Mouse (Mus musculus) gastrocnemius, postnatal 10 days (tissue): ENCODE measurements around the gene Slc25a28. TPM values are rescaled to one million over a fixed set of nuclear protein-coding genes. Genes with fewer than 3 reads are reported as not detected.

ENCODE experiments used
- DNase-seq: peaks from one replicate; pipeline ENCODE4 v3.0.0; 2021; ENCODE audit warnings: mixed read lengths
- total RNA-seq, 2 experiments: library from RNA; stranded (reverse); gene quantifications; 2 replicates each; pipeline ENCODE4 v1.2.3; 2021

Gene Slc25a28
- total RNA-seq, 2 experiments from 2014 or later: 18.4 to 21.2 TPM

DNA sequence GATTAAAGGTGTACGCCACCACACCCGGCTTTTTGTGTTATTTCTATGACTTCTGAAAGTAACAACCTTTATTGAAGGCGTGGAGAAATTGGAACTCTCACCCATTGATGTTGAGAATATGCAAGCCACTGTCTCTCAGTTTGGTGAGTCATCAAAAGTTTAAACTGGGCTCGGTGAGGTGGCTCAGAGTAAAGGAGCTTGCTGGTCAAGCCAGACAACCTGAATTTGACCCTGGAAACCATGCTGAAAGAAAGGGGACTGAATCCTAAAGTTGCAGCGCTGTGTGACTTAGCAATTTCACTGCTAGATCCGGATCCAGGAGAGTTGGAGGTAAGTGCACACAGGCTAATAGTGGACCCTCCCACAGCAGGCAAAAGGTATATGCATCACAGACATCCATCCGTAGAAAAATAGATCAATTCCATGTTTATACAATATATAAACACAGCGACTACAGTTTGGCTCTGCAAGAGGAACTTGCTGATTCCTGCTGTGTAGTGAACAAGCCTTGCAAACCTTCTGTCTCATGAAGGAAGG is 3.9 kb upstream of the Slc25a28 start:
- DNase-seq: no peak

DNA sequence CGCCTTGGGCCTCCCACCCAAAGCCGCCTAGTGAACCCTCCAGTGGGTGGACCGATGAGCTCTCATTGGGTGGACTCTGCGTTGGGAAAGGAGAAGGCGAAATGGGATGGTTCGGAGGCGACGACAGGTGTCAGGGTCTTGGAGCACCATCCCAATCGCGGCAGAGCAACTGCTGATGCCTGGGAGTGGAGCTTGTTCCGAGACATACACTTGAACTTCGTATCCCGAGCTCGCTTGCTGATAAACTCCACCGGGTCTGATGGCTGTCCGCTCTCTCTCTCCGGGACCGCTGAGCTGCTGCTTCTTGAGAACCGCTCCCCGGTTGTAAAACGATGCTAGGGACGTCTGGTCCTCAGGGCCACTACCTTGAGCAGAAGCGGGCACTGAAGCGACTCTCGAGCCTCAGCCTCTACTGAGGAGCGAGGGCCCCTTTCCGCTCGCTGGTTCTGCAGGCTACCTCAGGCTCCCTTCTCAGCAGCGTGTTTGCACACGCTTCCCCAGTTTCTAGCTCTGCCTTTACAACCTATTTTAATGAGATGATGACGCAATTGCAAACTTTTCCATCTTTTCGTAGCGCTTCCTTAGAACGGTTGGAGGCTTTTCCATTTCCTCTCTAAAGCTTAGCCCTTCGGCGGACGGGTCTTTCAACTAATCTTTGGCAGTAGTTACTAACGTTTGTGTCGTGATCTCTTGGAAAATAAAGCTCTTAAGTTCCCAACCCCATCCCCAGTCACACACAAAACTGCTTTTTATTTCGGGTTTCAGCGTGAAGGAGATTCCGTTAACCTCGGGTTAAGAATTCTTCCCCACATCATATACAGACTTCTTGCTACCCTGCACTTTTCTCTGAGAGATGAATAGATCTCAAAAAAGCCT is 1.1 kb upstream of the Slc25a28 start:
- DNase-seq: peak; percentile 22

DNA sequence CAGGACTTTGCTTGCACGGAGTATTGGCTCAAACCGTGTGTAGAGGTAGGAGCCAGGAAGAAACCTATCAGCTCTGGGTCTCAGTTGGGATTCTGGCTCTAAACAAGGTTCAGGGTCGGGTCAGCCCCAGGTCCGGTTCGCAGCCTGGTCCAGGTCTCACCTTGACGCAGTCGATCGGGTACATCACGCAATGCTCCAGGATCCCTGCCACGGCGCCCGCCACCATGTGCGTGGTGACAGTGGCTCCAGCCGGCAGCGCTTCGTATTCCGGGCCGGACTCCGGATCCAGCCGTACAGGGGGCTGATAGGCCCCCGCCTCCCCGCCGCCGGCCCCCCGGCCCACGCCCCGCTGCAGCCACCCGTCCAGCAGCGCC is 378 bp downstream of the Slc25a28 start:
- no peak for DNase-seq

- DNase-seq: no peak
Measured at GRCm38 (mm10) chr19:43673513-43674315, 967 bp downstream of the Slc25a28 start.

- no peak for DNase-seq
Measured at GRCm38 (mm10) chr19:43671054-43671453, 3.6 kb downstream of the Slc25a28 start.

DNA sequence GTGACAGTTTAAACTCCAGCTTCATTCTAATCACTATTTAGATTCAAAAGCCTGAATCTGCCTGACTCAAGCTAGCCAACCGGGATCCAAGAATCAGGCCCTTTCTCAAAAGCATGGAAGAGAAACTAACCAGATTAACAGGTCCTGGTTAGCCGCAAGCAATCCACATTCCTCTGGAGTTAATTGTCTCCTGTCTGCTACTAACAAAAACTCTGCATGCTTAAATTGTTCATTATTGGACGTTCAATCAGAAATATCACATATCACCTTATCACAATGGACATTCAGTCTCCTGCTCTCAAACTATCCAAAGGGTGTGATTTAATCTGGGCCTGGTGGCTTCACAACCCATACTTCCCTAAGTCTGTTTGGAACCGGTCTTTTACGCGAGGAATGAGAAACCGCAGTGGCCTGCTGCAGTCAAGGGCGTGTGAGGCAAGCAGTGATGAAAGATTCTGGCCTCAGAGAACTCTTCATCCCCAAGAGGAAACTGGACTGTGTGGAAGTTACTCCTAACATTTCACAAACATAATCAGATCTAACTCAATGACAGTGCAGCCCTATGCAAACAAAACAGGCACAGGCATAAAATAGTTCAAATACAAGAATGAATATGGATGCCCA is 5.4 kb downstream of the Slc25a28 start:
- no peak for DNase-seq

DNA sequence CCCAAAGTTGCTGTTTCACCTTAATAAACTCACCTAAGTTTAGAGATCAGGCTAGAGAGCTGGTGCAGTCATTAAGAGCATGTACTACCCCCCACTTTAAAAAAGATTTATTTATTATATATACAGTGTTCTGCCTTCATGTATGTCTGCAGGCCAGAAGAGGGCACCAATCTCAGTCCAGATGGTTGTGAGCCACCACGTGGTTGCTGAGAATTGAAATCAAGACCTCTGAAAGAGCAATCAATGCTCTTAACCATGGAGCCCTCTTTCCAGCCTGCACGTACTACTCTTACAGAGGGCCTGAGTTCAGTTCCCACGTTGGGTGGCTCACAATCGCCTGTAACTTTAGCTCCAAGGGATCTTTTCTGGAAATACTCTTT is 7.3 kb downstream of the Slc25a28 start:
- no peak for DNase-seq

DNA sequence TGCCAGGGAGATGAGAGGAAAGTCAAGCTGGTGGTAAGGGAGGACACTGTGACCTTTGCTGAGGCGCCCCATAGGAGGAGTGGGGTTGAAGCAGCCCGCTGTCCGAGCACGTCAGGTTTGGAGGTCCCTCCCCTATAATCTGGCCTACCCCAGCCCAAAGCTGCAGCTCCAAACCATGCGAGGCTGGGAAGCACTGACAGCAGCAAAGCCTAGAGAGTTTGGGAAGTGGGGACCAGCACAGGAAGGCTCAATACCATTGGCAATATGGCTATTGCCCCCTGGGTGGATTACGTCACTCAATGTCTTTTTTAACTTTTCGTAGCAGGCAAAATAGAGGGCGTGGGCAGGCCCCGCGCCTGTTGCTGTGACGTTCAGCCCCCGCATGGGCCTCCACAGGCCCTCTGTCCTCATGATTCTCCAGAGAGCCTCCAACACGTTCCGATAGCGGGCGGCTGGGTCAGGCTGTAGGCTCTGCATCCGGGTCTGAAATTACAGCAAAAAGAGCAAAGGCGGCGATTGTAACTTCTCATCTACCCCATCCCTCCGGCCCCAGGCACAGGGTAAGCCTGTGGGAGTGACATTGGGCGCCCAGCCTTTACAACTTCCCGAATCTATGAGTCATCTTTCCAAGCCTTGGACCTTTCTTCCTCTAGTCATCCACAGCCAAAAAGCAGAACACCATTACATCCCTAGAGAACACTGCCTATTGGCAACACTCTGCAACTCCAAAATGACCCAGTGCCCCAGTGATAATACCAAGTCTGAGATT is 7.8 kb downstream of the Slc25a28 start:
- DNase-seq: peak; percentile 26

DNA sequence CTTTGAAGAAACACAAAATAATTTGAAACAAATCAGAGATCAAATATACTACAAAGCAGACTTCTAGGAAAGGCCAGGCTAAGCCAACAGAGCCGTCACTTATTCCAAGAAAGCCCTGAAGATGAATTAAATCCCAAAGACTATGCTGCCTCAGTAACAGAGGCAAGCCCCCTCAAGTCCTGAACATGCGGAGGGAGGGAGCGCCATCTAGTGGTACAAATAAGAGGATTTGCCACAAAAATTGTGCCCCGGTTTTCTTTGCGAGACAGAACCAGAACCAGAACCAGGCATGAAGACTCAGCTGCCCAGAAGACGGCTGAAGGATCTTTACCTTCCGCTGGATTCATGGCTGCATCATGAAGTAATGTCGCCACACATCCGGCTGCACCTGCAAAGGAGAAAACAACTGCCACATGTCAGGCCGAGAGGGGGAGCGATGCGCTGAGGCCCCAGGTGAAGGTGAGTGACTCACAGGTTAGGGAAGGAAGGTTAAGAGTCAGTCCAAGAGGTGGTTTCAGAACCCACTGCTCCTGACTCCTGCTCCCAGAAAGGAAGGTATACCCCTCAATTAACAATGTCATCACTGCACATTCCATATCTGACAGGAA is 9.1 kb downstream of the Slc25a28 start:
- DNase-seq: no peak

GRCm38 (mm10) chr19:43663471-43663870 is 11.2 kb downstream of the Slc25a28 start:
- no peak for DNase-seq

GRCm38 (mm10) chr19:43662176-43662967 is 12.3 kb downstream of the Slc25a28 start:
- DNase-seq: peak; percentile 27

DNA sequence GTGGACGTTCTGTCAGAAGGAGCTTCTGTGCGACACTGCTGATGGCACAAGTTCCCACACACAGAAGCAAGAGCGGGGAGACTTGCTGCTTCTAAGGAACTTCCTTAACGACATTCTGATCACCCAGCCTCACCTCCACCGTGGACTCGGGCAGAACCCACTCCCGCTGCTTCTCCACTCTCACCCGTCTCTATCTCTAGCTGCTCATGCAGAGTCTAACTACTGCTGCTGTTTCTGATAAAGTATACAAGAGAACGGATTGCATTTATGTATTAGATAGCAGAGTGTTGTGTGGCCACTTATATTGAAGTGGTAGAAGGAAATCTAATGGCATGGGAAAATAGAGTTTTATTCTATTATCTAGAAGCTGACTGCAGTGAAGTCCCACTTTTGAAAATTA is 13.9 kb downstream of the Slc25a28 start:
- DNase-seq: no peak

DNA sequence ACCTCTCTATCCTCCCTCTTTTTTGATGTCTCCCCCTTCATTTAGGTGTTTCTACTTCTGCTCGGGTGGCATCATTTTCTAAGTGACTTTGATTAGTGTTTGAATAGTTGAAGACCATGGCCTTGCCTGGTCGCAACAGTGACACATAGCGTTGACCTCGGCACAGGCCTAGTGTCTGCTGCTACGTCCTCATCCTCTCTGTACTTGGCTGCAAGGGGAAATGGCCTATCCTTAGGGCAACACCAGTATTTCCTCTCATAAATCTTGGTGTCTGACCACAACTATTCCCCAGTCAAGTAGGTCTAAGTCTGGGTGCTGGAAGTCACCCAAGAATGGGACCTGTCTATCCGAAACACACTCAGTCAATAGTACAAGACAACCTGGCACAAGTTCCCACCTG is 15.0 kb downstream of the Slc25a28 start:
- no peak for DNase-seq

- peak; percentile 77 for DNase-seq
Measured at GRCm38 (mm10) chr19:43655735-43656492, 18.8 kb downstream of the Slc25a28 start.

DNA sequence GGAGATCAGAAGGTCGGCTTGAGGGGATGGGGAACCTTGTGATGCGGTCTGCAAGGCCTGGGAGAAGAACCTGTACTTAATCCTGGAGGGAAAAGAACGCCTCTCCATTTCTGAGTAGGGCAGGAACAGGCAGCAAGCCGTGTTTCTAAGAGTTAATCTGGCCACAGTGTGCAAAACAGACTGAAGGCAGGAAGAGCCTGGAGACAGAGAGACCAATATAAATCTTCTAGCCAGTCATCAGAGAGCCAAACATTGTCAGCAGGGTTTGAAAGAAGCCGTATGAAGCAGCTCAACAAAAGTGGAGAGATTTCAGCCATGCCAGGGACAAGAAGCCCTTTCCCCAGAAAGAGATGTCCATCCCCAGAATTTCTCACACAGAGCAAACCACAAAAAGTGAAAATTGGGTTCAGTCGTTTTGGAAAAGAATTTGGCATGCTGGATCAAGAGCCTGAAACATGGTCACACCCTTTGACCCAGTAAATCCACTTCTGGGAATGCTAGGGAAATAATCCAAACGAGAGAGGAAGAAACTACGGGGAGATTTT is 23.4 kb downstream of the Slc25a28 start:
- DNase-seq: no peak

GRCm38 (mm10) chr19:43648343-43648742 is 26.3 kb downstream of the Slc25a28 start:
- no peak for DNase-seq

- no peak for DNase-seq
Measured at GRCm38 (mm10) chr19:43647261-43647660, 27.4 kb downstream of the Slc25a28 start.

DNA sequence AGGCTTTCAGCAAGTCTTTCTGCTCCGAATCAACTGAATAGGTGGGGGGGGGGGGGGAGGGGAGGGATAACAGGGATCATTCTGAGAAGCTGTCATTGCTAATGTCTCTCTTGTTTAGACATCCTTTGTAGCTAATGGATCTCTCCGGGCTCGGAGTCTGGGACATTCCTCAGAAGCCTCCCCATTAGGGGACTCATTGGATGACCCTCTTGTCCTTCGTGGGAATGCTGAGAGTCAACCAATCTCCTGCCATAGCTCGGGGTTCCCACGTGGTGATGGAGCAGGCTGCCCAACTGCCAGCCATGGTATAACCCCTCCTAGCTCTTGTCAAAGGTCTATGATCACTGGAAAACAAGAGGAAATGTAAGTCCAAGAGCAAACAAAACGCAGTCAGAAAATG is 27.8 kb downstream of the Slc25a28 start:
- no peak for DNase-seq

GRCm38 (mm10) chr19:43645508-43645907 is 29.2 kb downstream of the Slc25a28 start:
- DNase-seq: no peak

DNA sequence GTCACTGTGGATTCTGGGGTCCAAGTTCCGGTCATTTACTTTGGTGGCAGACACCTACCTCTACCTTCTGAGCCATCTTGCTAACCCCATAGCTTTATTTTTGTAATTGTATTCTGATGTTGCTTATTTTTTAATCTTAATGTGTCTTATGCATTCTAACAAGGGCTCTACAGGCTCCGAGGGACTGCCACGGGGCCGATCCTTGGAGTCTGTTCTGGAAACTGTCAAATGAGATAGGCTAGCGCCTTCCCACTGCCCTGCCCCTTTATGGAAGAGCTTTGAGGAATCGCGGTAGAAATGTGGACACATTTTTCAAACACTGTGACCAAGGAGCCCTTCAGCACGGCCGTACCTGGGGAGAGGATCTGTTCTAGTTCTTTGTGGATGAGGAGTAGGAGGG is 31.8 kb downstream of the Slc25a28 start:
- DNase-seq: no peak
